8 mouse cellular contexts compared by ENCODE assay signal in genomic region chr1:42257801-42258593, GRCm38 (mm10).
DNase-seq lines count a peak whose midpoint lies in the region; ATAC-seq lines count a peak whose summit lies in the region.

No protein-coding gene starts in this region.

- H3K27ac ChIP-seq in heart, embryonic 15.5 days, result no peak overlapping the region
- H3K27ac ChIP-seq in midbrain, embryonic 12.5 days (replicated peaks), result peak overlapping the region; percentile 90

- DNase-seq in heart, adult 18-20 months, result no peak
- DNase-seq in embryo, embryonic 10 days (ENCODE audit: low spot score), result peak; percentile 75
- DNase-seq in testis, postnatal 10 days (ENCODE audit: low spot score), result no peak

- peak overlapping the region; percentile 43 for H3K4me2 ChIP-seq in heart, embryonic 15.5 days
- peak overlapping the region; percentile 38 for H3K4me2 ChIP-seq in midbrain, embryonic 12.5 days (replicated peaks)

- no peak overlapping the region for H3K9ac ChIP-seq in heart, embryonic 15.5 days
- H3K9ac ChIP-seq in midbrain, embryonic 12.5 days (replicated peaks), result peak overlapping the region; percentile 34; the same call in 1 of the 2 replicates

- H3K4me3 ChIP-seq in heart, embryonic 15.5 days, result no peak overlapping the region
- peak overlapping the region; percentile 12; the same call in 1 of the 2 replicates for H3K4me3 ChIP-seq in midbrain, embryonic 12.5 days

- 38% methylated on average over 19 of the region's 19 CpGs for WGBS in heart, embryonic 15.5 days
- WGBS in midbrain, embryonic 12.5 days, result 20% methylated on average over 19 of the region's 19 CpGs

- H3K4me1 ChIP-seq in heart, embryonic 15.5 days (replicated peaks), result peaks cover 5% of the 10 kb centered on the region; the same call in 1 of the 2 replicates
- H3K4me1 ChIP-seq in midbrain, embryonic 12.5 days, result peaks cover 55% of the 10 kb centered on the region

- H3K27me3 ChIP-seq in heart, embryonic 15.5 days, result no peaks in the 10 kb centered on the region
- H3K27me3 ChIP-seq in midbrain, embryonic 12.5 days, result no peaks in the 10 kb centered on the region

- no peaks in the 10 kb centered on the region for H3K9me3 ChIP-seq in heart, embryonic 15.5 days (replicated peaks)
- H3K9me3 ChIP-seq in midbrain, embryonic 12.5 days, result no peaks in the 10 kb centered on the region

- no peaks in the 10 kb centered on the region for H3K36me3 ChIP-seq in heart, embryonic 15.5 days
- H3K36me3 ChIP-seq in midbrain, embryonic 12.5 days, result no peaks in the 10 kb centered on the region

- ATAC-seq in heart, embryonic 15.5 days (replicated peaks; ENCODE audit: insufficient number of reproducible peaks, insufficient read depth, low FRiP score, low read depth), result no peak
- ATAC-seq in frontal cortex, adult (ENCODE audit: low TSS enrichment), result peak; percentile 20; the same call in 1 of the 2 replicates
- ATAC-seq in midbrain, embryonic 12.5 days (ENCODE audit: low FRiP score, low read depth), result peak; percentile 86
- no peak for ATAC-seq in megakaryocyte-erythroid progenitor cell, adult 5-6 weeks (replicated peaks; ENCODE audit: low FRiP score, low TSS enrichment, poor library complexity, severe bottlenecking)
- no peak for ATAC-seq in megakaryocyte, adult 5-6 weeks (ENCODE audit: poor library complexity, severe bottlenecking)

Comparison
In these comparisons a context has a peak if more than half of its experiments do, and no peak if none do; other contexts are left out.
1. ATAC-seq: peak in frontal cortex, adult (single experiment) and midbrain, embryonic 12.5 days (single experiment); none in heart, embryonic 15.5 days (single experiment), megakaryocyte-erythroid progenitor cell, adult 5-6 weeks (single experiment) and megakaryocyte, adult 5-6 weeks (single experiment).